Mouse (Mus musculus) mouse embryonic stem cell (cell line): ENCODE results near the gene Gm4450.
"Not testable (repeated sequence)": the region's sequence is repeated elsewhere in the genome, so short reads cannot be mapped to it uniquely, and the experiment has no call there.

Source experiments
- in situ Hi-C, 2 experiments: fragments of 300-500 bp; cut with MboI; formaldehyde crosslinking; loops; 1 replicate in 1 of 2; 3 replicates in 1 of 2; pipeline ENCODE4 v1.14.3; 2019 to 2020; ENCODE audit warnings: low sequenced_read_pairs in 2 of 2, low pct_unique_long_range_greater_than_20kb in 1 of 2, mixed read lengths in 1 of 2; ENCODE audit not compliant: unreplicated experiment in 1 of 2

Gene Gm4450

GRCm38 (mm10) chr3:98422926-98423325, 34.0 kb downstream of the Gm4450 start:
- in situ Hi-C loops = no loop called here

DNA sequence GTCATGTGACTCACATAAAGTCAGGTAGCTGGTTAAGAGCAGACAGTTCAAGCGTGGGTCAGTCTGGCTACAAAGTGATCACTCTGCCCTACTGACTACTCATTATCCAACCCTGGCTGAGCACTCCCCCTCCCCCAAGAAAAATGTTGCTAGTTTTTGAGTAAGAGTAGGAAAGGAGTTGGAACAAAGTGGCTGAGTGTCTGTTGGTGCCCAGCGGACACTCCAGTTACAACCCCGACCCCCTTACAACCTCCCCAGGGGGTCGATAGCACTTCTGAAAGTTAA, 37.2 kb downstream of the Gm4450 start:
- in situ Hi-C loops = no loop called here

DNA sequence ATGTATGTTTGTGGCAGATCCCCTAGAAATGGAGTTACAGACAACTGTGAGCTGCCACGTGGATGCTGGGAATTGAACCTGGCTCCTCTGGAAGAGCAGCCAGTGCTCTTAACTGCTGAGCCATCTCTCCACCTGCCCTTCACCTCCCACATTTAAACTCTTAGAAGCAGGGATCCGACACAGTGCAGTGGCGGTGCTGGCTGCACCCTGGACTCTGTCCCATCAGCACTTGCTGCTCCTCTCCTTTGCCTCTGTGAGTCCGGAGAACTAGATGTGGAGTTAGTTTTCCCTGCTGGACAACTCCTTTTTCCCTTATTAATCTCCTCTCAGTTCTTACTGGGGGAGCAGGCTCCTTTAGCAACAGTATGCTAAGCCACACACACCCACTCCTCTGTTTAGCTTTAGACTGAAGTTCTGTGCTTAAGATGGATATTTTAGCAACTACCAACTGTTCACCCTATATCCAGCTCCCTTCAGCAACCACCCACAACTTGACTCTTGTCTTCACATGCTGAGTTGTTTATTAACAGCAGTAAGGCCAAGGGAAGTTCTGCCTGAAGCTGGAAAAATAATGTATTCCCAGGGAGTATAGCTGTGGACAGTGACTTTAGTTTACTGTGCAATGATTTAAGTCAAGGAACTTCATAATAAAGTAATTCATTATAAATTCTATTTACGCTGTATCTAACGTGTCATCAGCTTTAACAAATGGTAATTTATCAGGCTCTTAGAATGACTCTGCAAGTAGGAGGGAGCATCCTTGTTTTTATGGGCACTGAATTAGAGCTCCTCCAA, 37.7 kb downstream of the Gm4450 start:
- in situ Hi-C loops = no loop called here

GRCm38 (mm10) chr3:98417328-98417727, 39.6 kb downstream of the Gm4450 start:
- in situ Hi-C loops = no loop called here

- in situ Hi-C loops = no loop called here
Measured at GRCm38 (mm10) chr3:98416426-98417250, 40.3 kb downstream of the Gm4450 start.

DNA sequence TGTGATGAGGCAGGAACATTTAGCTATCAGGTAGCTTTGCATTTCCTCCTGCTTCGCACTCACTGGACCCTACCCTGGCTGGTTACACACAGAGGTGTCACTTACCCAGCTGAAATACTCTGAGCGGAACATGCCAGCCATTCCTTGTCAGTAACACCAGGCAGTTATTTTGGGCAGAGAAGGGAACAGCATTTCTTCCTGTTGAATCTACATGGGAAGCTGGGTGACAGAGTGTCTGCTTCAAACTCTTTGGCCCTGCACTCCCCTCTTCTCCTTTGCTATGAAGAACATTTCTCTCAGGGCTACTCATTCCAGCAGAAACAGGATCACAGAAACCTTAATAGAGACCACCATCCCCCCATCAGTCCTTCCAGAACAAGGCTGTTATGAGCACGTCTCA, 42.6 kb downstream of the Gm4450 start:
- in situ Hi-C loops = no loop called here

DNA sequence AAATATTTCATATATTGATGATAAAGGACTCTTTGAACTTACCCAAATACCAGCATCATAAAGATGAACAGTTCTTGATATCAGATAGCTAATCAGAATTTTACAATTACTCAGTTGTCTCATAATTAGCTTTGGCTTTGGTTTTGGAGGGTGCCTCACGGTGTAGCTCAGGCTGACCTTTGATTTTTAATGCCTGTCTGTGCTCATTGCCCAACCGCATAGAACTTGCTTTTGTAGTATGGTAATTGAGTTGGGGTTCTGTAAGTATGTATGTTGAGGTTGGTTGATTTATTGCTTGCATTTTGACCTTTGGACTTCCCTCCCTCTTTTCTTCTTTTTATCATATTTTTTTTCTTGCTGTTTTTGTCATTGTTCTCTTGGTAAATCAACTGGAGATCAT, 43.2 kb downstream of the Gm4450 start:
- in situ Hi-C loops = no loop called here

GRCm38 (mm10) chr3:98410619-98411580, 46.0 kb downstream of the Gm4450 start:
- in situ Hi-C loops = not testable (repeated sequence)

- in situ Hi-C loops = not testable (repeated sequence)
Measured at GRCm38 (mm10) chr3:98407261-98407780, 49.6 kb downstream of the Gm4450 start.

DNA sequence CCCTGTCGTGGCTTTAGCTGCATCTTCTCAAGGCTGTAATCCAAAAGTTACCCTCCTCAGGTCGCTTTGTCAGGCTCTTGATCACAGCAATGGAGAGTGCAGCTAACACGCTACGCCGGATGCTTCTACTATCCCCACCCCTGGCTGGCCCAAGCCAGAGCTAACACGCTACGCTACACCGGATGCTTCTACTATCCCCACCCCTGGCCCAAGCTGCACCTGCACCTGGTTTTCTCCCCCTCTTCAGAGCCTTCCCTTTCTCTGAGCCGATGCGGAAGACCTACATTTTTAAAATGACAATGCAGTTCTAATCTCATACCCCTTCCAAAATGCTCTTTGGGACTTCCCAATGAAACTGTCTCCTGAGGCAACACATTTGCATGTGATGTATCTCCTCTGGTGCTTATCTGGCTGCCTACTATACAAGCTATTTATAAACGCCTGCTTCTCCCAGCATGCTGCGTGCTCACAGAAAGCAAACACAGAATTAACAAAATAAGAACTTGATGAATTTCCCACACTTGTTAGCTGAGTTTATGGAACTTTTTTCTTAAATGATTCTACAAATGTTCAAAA, 50.3 kb downstream of the Gm4450 start:
- in situ Hi-C loops = not testable (repeated sequence)

DNA sequence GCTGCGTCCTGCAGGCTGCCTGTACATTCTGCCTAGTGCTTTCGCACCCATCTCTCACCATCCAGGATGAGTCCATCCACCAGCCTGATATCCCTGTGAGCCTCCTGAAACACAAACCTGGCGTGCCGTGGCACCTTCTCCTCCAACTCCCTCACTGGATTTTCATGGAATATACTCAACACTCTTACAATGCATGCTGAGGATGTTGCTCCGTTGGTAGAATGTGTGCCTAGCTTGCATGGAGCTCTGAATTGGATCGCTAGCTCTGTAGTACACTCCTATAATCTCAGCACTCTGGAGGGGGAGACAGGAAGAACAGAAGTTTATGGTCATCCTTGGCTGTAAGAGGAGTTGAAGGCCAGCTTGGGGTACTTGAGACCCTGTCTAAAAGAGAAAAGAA, 51.0 kb downstream of the Gm4450 start:
- in situ Hi-C loops = not testable (repeated sequence)

DNA sequence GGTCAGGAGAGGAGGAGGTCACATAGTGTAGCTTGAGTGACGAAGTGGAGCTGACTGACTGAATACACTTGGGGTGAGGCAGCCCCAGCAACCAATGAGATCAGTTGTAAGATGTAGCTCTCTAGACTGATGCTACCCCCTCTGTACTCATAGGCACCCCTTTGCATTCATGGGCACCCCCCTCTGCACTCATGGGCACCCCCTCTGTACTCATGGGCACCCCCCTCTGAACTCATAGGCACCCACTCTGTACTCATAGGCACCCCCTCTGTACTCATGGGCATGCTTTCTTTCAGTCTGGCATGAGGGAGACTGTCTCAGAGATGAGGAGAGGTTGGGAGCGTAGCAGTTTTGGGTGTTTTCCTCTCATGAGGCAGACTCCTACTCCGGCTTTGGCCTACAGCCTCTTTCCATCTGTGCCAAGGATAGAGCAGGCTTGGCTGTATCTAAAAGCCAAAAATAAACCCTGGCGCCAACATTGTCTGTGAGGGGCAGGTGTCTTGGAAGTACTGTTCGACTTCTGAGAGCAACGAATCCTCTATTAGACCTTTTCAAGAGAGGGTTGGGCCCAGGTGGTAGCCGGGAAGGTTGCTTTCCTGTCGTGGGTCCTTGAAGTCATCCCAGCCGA, 52.5 kb downstream of the Gm4450 start:
- in situ Hi-C loops = not testable (repeated sequence)
